Mouse (Mus musculus) brain, adult 10 weeks (tissue): ENCODE measurements around the gene Ncr1. TPM values are rescaled to one million over a fixed set of nuclear protein-coding genes. Genes with fewer than 3 reads are reported as not detected.

Source experiments
- polyA plus RNA-seq: library from polyadenylated mRNA; stranded (reverse); fragments of 350-450 nt; fragmentation: Illumina TruSeq; extraction: RNeasy Lipid Tissue Mini Kit (QIAGEN cat#74804); gene quantifications from one replicate; pipeline ENCODE4 v1.2.3, GENCODE M21; 2015; ENCODE audit warnings: low read depth, low replicate concordance

Gene Ncr1
- not detected for polyA plus RNA-seq

DNA sequence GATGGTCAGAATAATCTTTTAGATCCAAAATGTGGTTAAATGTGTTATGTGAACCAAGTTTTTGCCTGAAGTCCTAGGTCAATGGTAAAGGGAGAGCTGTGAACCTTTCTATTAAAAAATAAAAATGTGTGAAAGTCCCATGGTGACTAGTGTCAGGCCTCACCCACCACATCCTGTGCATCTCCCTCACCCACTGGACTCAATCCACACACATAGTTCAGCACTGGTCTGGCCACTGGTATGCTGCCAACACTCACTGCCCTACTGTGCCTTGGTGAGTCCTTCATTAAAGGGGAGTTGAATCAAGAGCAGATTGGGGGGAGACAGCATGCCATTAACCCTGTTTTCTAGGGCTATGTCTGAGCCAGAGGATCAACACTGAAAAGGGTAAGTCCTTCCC, at the start of gene Ncr1:
Gene Ncr1, plus strand, starts transcription at position 216 of the 400 bp plus-strand sequence.

Other genes starting within 250 kb of the Ncr1 start
- gene Ttyh1, start 218.3 kb upstream of the Ncr1 start, polyA plus RNA-seq, result 555 TPM
- gene Leng8, start 200.7 kb upstream of the Ncr1 start, polyA plus RNA-seq, result 136 TPM
- 6.0 TPM for gene Leng9, start 187.3 kb upstream of the Ncr1 start, polyA plus RNA-seq
- gene Cdc42ep5, start 172.9 kb upstream of the Ncr1 start, polyA plus RNA-seq, result 1.6 TPM
- gene Lilra5, start 100.0 kb upstream of the Ncr1 start, polyA plus RNA-seq, result 0.28 TPM
- not detected for gene Gp6, start 60.0 kb downstream of the Ncr1 start, polyA plus RNA-seq
- gene Rdh13, start 107.9 kb downstream of the Ncr1 start, polyA plus RNA-seq, result 32.6 TPM
- gene Eps8l1, start 123.0 kb downstream of the Ncr1 start, polyA plus RNA-seq, result 12.5 TPM
- 134 TPM for gene Ppp1r12c, start 164.0 kb downstream of the Ncr1 start, polyA plus RNA-seq
- 30.2 TPM for gene Tnnt1, start 178.7 kb downstream of the Ncr1 start, polyA plus RNA-seq
- gene Tnni3, start 186.5 kb downstream of the Ncr1 start, polyA plus RNA-seq, result 3.3 TPM
- gene Dnaaf3, start 194.7 kb downstream of the Ncr1 start, polyA plus RNA-seq, result 1.2 TPM
- 318 TPM for gene Syt5, start 209.8 kb downstream of the Ncr1 start, polyA plus RNA-seq